Mouse (Mus musculus) induced T-regulatory cell, adult 2 months (primary cell): Measurements from ENCODE around the gene Sipa1l2.
"Not testable (repeated sequence)": the region's sequence is repeated elsewhere in the genome, so short reads cannot be mapped to it uniquely, and the experiment has no call there.

Experiments used
- DNase-seq: peaks from one replicate; pipeline ENCODE4 v3.0.0-alpha.2; 2012; ENCODE audit warnings: low read depth

Sipa1l2 gene

GRCm38 (mm10) chr8:125538265-125538664, 31.3 kb downstream of the Sipa1l2 start:
- no peak for DNase-seq

GRCm38 (mm10) chr8:125533709-125534108, 35.9 kb downstream of the Sipa1l2 start:
- DNase-seq = no peak

- DNase-seq = no peak
Measured at GRCm38 (mm10) chr8:125532953-125533352, 36.7 kb downstream of the Sipa1l2 start.

- DNase-seq = peak; percentile 10
Measured at GRCm38 (mm10) chr8:125532177-125532576, 37.4 kb downstream of the Sipa1l2 start.

- DNase-seq = peak; percentile 73
Measured at GRCm38 (mm10) chr8:125531640-125532039, 38.0 kb downstream of the Sipa1l2 start.

DNA sequence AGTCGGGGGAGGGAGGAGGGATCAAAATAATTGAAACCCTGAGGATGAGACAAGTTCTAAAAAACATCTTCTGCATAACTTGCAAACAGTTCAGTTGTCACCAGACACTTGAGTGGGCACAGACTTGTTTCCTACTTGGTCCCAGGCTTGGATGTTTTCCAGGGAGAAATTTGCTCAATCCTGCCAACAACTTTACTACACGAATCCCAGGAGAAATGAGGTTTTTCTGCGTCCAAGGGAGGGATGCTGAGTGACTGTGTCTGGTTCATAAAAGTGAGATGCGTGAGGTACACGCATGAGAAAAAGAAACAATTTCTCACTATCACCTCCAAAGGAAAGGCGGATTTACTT, 38.5 kb downstream of the Sipa1l2 start:
- no peak for DNase-seq

GRCm38 (mm10) chr8:125530187-125531087, 39.2 kb downstream of the Sipa1l2 start:
- no peak for DNase-seq

DNA sequence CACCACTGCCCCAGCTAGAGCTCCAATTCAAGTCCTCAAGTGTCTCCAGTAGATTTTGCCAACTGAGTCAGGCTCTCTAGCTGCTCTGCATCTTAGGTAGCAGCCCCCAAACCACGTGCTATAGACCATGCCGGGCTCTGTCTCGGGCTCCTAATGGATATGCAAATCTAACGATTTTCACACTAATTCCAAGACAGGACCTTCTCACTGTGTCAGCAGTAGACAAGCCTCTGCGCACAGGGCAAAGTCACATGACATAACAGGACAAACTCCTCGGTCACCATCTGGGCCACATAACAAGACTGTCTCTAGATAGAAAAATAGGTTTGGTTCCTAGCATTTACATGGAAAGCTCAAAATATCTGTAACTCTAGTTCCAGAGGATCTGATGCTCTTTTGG, 40.6 kb downstream of the Sipa1l2 start:
- DNase-seq = no peak

DNA sequence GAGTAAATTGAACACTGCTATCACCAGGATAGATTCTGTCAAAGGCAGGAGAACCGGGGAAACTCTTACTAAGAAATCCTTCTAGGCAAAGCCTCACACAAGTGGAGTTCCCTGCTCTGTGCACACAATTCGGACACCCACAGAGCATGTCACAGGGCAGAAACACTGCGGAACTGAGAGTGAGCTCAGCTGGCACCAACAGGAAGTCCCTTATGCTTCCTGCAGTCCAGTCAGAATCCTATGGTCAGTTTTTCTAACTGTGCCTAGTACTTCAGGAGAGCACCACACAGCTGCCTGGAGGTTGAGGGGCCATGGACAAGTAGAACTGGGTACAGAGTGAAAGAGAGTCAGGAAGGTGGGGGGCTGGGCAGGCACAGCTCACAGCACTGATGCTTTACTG, 41.7 kb downstream of the Sipa1l2 start:
- DNase-seq = no peak

DNA sequence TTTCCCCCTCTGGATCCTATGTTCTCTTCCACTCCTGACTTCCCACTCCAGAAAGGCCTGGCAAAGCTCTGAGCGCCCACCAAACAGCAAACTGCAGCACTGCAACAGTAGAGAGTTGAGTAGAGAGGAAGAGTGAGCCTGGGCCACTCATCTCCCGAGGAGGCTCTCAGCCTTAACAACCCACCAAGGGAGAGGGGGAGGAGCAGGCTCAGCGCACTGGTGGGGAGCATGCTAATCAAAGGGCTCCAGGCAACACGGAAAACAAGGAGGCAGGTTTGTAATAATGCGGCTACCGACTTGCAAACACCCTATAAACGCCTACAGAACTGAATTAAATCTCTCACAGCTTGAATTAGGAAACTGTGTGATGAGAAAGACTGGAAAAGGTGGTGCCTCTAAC, 42.6 kb downstream of the Sipa1l2 start:
- no peak for DNase-seq

DNA sequence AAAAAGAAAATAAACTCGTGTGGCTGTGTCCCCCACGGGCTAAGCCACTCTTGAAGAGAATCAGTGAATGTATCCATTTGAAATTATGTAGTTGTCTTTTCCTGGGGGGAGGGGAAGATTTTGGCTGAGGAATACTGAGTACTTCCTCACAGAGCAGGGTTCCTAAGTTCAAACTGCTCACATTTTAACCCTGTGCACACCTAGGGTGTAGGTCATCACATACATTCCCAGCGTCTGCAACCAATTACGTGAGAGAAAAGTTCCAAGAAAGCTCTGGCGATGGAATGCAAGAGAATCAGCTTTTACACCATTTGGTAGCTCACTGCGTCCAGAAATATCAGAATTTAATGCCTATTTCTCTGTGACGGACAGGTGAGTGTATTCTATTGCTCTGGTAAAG, 43.0 kb downstream of the Sipa1l2 start:
- DNase-seq = no peak

DNA sequence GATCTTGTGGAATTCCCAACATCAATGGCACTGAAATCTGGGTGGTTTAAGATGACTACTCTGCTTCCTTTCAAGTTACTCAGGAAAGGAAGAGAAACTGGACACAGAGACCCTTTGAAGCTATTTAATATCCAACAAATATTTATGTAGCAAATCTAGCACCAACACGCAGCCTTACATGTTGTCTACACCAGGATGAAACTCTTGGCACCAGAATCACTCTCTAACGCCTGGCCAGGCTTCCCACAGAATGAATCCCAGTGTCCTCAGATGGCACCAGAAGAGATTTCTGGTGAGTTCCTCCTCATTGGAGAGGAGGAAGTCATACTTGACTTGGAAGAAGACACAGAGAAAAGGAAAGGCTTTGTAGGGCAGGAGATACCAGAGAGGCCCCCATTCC, 45.1 kb downstream of the Sipa1l2 start:
- DNase-seq = no peak

DNA sequence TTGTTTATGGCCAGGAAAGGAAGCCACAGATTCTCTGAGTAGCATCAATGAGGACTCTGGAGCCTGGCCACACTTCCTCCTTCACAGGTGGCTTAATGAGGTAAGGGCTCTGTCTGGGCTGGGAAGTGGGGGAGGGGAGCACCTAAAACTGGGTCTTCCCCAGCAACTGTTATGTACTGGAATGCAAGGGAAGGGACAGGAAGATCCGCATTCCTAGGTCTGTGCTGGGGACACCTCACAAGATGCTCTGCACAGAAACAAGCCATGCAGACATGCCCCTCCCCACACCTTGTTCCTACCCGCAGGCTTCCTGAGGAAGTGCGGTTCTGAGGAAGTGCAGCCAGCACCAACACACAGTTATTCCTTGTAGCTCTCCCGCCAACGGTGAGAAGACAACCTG, 46.4 kb downstream of the Sipa1l2 start:
- peak; percentile 34 for DNase-seq

DNA sequence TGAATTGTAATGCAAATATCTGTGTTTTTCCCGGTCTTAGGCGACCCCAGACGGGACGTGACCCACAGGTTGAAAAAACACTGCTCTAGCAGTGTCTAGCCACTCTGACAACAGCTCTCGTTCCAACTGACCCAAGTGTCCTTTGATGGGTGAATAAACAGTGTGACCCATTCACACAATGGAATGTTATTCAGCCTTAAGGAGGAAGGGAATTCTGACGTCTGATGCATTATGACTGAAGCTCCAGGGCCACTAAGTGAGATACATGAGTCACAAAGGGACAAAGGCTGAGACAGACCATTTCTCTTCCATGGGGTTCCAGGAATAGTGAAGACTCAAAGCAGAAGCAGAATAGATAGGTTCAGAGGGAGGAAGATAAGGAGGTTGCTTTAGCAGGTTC, 47.5 kb downstream of the Sipa1l2 start:
- DNase-seq = no peak

- DNase-seq = no peak
Measured at GRCm38 (mm10) chr8:125521087-125521486, 48.5 kb downstream of the Sipa1l2 start.

GRCm38 (mm10) chr8:125520308-125520707, 49.3 kb downstream of the Sipa1l2 start:
- not testable (repeated sequence) for DNase-seq

DNA sequence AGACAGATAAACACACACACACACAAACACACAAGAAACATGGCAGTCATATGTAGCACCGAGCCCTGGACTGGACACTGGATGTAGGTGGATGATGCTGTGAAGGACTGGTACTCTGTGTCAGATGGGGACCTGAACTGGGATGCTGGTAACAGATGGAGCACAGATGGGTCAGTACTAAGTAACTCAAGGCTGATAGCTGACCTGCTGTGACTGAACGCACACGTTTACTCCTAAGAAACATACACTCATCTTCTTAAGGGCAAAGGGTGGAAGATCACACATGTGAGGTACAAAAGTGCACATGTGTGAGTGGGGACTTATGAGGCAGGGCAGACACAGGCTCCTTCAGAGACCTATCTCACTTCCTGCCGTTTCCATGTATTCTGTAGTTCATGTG, 50.7 kb downstream of the Sipa1l2 start:
- no peak for DNase-seq

- peak; percentile 30 for DNase-seq
Measured at GRCm38 (mm10) chr8:125518301-125518700, 51.3 kb downstream of the Sipa1l2 start.

DNA sequence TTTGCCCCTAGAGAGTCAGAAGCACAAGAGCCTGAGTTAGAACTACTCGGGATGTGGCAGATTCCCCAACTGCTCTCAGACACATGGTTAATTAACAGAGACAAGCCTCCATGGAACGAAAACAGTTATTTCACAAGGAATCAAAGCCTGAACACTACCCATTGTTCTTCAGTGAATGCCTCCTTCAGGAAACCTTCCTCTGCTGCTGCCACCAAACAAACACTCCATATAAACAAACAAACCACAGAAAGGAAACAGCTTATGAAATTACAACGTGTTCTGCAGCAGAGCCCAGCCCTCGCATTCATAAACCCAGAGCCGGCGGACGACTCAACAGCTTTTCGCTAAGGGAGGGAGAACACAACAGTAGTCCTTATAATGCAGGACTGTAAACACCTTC, 52.2 kb downstream of the Sipa1l2 start:
- DNase-seq = no peak

DNA sequence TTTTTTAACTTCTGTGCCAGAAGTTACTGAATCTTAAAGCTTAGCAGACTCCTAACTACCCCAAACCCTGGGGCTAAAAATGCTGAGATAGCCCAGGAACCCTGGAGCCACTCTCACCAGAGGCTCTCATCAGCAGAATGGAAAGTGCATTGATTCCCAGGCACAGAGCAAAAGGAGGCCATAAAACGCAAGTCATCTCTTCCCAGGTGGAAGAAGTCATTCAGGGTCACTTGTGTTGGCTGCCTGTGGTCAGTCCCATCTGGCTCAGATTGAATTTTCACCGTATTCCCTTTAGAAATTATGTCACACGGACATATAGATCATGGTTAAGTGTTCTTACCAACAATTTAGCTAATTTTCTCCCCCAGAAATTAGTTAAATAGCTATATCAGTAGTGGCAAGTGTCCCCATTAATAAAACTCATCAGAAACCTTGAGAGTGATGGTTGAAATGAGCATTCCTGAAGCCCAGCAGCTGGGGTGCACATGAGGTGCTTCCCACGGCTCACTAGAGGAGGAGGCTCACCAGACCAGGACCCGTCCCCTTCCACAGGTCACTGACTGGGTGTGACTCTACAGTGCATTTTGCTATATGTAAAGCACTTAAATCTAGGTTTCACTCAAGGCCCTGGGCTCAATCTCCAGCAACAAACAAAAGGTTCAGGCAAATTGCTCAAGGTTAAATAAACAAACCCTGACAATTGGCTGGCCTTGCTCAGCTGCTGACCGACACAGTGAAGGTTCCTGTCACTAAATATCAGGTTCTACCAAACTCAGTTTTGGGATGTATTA, 53.3 kb downstream of the Sipa1l2 start:
- no peak for DNase-seq

- DNase-seq = no peak
Measured at GRCm38 (mm10) chr8:125515665-125516064, 53.9 kb downstream of the Sipa1l2 start.

- DNase-seq = no peak
Measured at GRCm38 (mm10) chr8:125513935-125514334, 55.7 kb downstream of the Sipa1l2 start.

- DNase-seq = no peak
Measured at GRCm38 (mm10) chr8:125513242-125513866, 56.3 kb downstream of the Sipa1l2 start.
